ENCODE assay signal across 9 mouse cellular contexts in genomic region chr9:118915290-118915689, GRCm38 (mm10). TPM values are rescaled to one million over a fixed set of nuclear protein-coding genes. Genes with fewer than 3 reads are reported as not detected.
A peak's percentile ranks its signal among the peaks of the same experiment; 100 is the strongest.
DNase-seq lines count a peak whose midpoint lies in the region; ATAC-seq and TF ChIP-seq lines count a peak whose summit lies in the region.
"Had no signal": no experiment of that assay in that cellular context is flagged by ENCODE, and none has a peak within 500 bp of the region (broad histone marks: within the 10 kb centered on the region; RNA-seq: fewer than 3 reads in every experiment).

No protein-coding gene starts in this region.

- H3K4me1 ChIP-seq in midbrain, embryonic 11.5 days (ENCODE audit: control insufficient read depth, insufficient read depth, low read length): no peaks in the 10 kb centered on the region
- 0 out of 2 replicates have a peak, but pooled peaks cover 4% of the 10 kb centered on the region for H3K4me1 ChIP-seq in midbrain, embryonic 13.5 days (replicated peaks)
- no peaks in the 10 kb centered on the region for H3K4me1 ChIP-seq in stomach, postnatal 0 days (replicated peaks; ENCODE audit: control insufficient read depth, insufficient read depth)

- ATAC-seq in midbrain, embryonic 11.5 days (ENCODE audit: low FRiP score): no peak
- ATAC-seq in midbrain, embryonic 13.5 days: no peak
- ATAC-seq in stomach, postnatal 0 days (ENCODE audit: low FRiP score, low TSS enrichment): no peak

- no peak overlapping the region for H3K4me3 ChIP-seq in midbrain, embryonic 11.5 days (ENCODE audit: low read depth, low read length)
- no peak overlapping the region for H3K4me3 ChIP-seq in midbrain, embryonic 13.5 days (replicated peaks)
- H3K4me3 ChIP-seq in stomach, postnatal 0 days (ENCODE audit: low read depth, low read length): no peak overlapping the region
- H3K4me3 ChIP-seq: limb, embryonic 13.5 days had no signal

- 59% methylated on average over 5 of the region's 5 CpGs for WGBS in midbrain, embryonic 11.5 days
- 54% methylated on average over 5 of the region's 5 CpGs for WGBS in midbrain, embryonic 13.5 days
- 65% methylated on average over 5 of the region's 5 CpGs for WGBS in stomach, postnatal 0 days

- DNase-seq in cerebellum, adult 9-10 months: peak; percentile 20
- DNase-seq in cerebellum, postnatal 36 days: no peak
- DNase-seq in midbrain, embryonic 11.5 days (ENCODE audit: low spot score, missing footprints): peak; percentile 94
- peak; percentile 59 for DNase-seq in kidney, adult 9 months
- peak; percentile 53 for DNase-seq in stomach, postnatal 0 days (ENCODE audit: low spot score)
- no peak for DNase-seq in layer of hippocampus, adult 9-11 months
- no peak for DNase-seq in urinary bladder, adult 2 months (ENCODE audit: low spot score)

- no peaks in the 10 kb centered on the region; the same call in 1 of the 2 replicates for H3K27me3 ChIP-seq in midbrain, embryonic 11.5 days (ENCODE audit: control insufficient read depth, insufficient read depth, low read length)
- peaks cover 12% of the 10 kb centered on the region for H3K27me3 ChIP-seq in midbrain, embryonic 13.5 days
- H3K27me3 ChIP-seq in stomach, postnatal 0 days (ENCODE audit: control insufficient read depth, insufficient read depth, low read length): no peaks in the 10 kb centered on the region
- H3K27me3 ChIP-seq: limb, embryonic 13.5 days had no signal

- no peak overlapping the region for H3K27ac ChIP-seq in midbrain, embryonic 11.5 days (ENCODE audit: low read depth, low read length)
- H3K27ac ChIP-seq in midbrain, embryonic 13.5 days: no peak overlapping the region
- H3K27ac ChIP-seq in stomach, postnatal 0 days (replicated peaks): no peak overlapping the region

- no peaks in the 10 kb centered on the region for H3K36me3 ChIP-seq in midbrain, embryonic 11.5 days (ENCODE audit: control insufficient read depth, insufficient read depth, low read length)
- no peaks in the 10 kb centered on the region for H3K36me3 ChIP-seq in midbrain, embryonic 13.5 days
- no peaks in the 10 kb centered on the region for H3K36me3 ChIP-seq in stomach, postnatal 0 days (ENCODE audit: control insufficient read depth, insufficient read depth, low read length)
- H3K36me3 ChIP-seq: limb, embryonic 13.5 days had no signal

- TF ChIP-seq CTCF in stomach, postnatal 0 days (IDR thresholded peaks at IDR 0.05; ENCODE audit: low read depth): peak; percentile 79

- no peak overlapping the region for H3K4me2 ChIP-seq in midbrain, embryonic 11.5 days
- H3K4me2 ChIP-seq in midbrain, embryonic 13.5 days (replicated peaks): no peak overlapping the region
- no peak overlapping the region for H3K4me2 ChIP-seq in stomach, postnatal 0 days (replicated peaks; ENCODE audit: low read depth)

- H3K9me3 ChIP-seq in midbrain, embryonic 11.5 days (ENCODE audit: control insufficient read depth, low read length): no peaks in the 10 kb centered on the region
- no peaks in the 10 kb centered on the region for H3K9me3 ChIP-seq in midbrain, embryonic 13.5 days
- H3K9me3 ChIP-seq in stomach, postnatal 0 days (ENCODE audit: control insufficient read depth, low read length): no peaks in the 10 kb centered on the region
- H3K9me3 ChIP-seq: limb, embryonic 13.5 days had no signal

- no peak overlapping the region for H3K9ac ChIP-seq in midbrain, embryonic 11.5 days (ENCODE audit: low read length)
- no peak overlapping the region for H3K9ac ChIP-seq in midbrain, embryonic 13.5 days (replicated peaks)
- H3K9ac ChIP-seq in stomach, postnatal 0 days (ENCODE audit: low read length): no peak overlapping the region
- H3K9ac ChIP-seq: limb, embryonic 13.5 days had no signal

- no peak for TF ChIP-seq EP300 in stomach, postnatal 0 days (optimal IDR thresholded peaks at IDR 0.05)

RNA-seq across cellular contexts. Expression of gene Ctdspl, which starts 11.0 kb away (rescaled TPM):
- polyA plus RNA-seq in midbrain, embryonic 11.5 days (2014; fragmentation: Nextera tagmentation; extraction: Ambion mirVana): 4.9 and 5.5 TPM in 2 replicates
- 5.2 and 6.2 TPM in 2 replicates for polyA plus RNA-seq in midbrain, embryonic 13.5 days (2015; fragmentation: Nextera tagmentation; extraction: Ambion mirVana)
- 7.4 and 9.0 TPM in 2 replicates for polyA plus RNA-seq in stomach, postnatal 0 days (2015; fragmentation: Nextera tagmentation; extraction: Ambion mirVana)
- 24.4 and 27.7 TPM in 2 replicates for polyA plus RNA-seq in urinary bladder, adult 2 months (2012; rRNA removed)

Comparison
In these comparisons a context has a peak if more than half of its experiments do, and no peak if none do; other contexts are left out.
1. DNase-seq: peak in cerebellum, adult 9-10 months (single experiment), midbrain, embryonic 11.5 days (single experiment), kidney, adult 9 months (single experiment) and stomach, postnatal 0 days (single experiment); none in cerebellum, postnatal 36 days (0 of 2), layer of hippocampus, adult 9-11 months (single experiment) and urinary bladder, adult 2 months (single experiment).